Mouse (Mus musculus): Measurements from ENCODE around the gene Fbxo17.

- TF ChIP-seq POLR2A (IDR thresholded peaks at IDR 0.05; ENCODE audit: low read depth, low read length) (no peak), CTCF (conservative IDR thresholded peaks at IDR 0.05; ENCODE audit: insufficient read depth, insufficient read length, low read depth, low read length) (peak; percentile 70)
These were observed 63.6 kb downstream of the Fbxo17 start for GRCm38 (mm10) chr7:28780067-28780658.

Data from kidney, adult 2 months (tissue).